Mouse (Mus musculus) brain, embryonic 14.5 days (tissue): ENCODE data around the gene Lmna.

Experiments
- CTCF ChIP-seq: fragments of 200-500 bp; IDR thresholded peaks from 2 replicates; pipeline ENCODE4 v1.5.1; 2012; ENCODE audit warnings: inconsistent platforms, mild to moderate bottlenecking, moderate library complexity, borderline replicate concordance; ENCODE audit not compliant: insufficient read depth, insufficient read length; ENCODE audit errors: extremely low read depth
- POLR2A ChIP-seq: fragments of 200-500 bp; IDR thresholded peaks from 2 replicates; pipeline ENCODE4 v1.6.1; 2012; ENCODE audit warnings: mild to moderate bottlenecking, inconsistent platforms, borderline replicate concordance; ENCODE audit not compliant: poor library complexity, insufficient read depth, insufficient read length, severe bottlenecking; ENCODE audit errors: extremely low read depth

DNA sequence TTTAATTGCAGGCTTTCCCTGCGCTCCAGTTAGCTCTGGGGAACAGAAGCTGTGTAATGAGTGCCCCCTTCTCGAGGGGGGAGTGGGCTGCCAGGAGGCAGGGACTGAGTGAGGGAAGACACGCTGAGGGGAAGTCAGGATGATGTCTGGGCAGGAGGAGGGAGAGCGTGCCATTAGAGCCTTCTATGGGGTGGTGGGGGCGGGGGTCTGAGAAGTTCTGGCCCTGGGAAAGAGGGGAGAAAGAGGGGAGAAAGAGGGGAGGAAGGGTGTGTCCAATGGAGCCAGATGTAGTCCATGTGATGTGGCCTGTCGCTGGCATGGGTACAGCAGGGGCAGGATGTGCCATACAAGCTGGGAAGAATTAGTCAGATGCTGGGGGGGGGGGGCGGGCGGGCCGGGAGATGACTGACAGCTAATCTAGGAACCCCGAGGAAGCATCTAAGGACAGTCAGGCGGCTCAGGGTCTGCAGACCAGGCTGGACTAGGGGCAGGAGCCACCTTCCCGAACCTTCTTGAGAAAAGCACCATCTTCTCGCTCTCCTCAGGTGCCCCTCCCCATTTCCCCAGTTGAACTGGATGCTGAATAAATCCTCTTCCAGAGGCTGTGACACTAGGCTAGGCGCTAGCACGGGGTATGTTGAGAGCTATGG, 3.3 kb upstream of the Lmna start:
- TF ChIP-seq CTCF (no peak), POLR2A (no peak)
